Mouse (Mus musculus): ENCODE measurements around the gene 4930578C19Rik. TPM values are rescaled to one million over a fixed set of nuclear protein-coding genes. Genes with fewer than 3 reads are reported as not detected.

Gene 4930578C19Rik
- polyA plus RNA-seq (2014; fragmentation: Nextera tagmentation; extraction: Ambion mirVana), result not detected in 2 replicates

DNA sequence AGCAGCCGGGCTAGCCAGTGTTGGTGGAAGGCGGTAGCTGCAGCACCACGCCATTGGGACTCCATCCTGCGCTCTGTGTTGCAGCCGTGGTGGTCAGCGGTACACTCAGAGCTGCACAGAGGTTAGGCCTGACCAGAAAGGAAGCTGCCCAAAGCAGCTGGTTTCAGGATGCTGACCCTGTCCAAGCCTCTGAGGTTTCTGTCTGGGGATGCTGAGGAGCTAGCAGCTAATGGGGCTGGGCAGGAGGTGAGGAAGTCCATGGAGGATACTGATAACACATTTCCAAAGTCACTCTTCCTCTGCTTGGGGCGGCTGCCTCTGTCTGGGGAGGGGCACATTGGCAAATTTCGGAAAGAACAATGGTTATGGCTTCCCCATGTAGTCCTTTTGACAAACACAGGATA, at the start of gene 4930578C19Rik:
Gene 4930578C19Rik, minus strand, starts transcription at position 200 of the 404 bp plus-strand sequence.
- Histone ChIP-seq H3K4me3 (ENCODE audit: low read depth, low read length) (no peak within 1 kb of the TSS), H3K9ac (ENCODE audit: low read depth, low read length) (no peak within 1 kb of the TSS), H3K27me3 (replicated peaks; ENCODE audit: control insufficient read depth, insufficient read depth, low read length) (no peaks in the 10 kb centered on the region), H3K36me3 (ENCODE audit: control insufficient read depth, insufficient read depth, low read length) (no peaks in the 10 kb centered on the region), H3K4me1 (replicated peaks; ENCODE audit: control insufficient read depth, insufficient read depth, low read length) (no peaks in the 10 kb centered on the region), H3K9me3 (ENCODE audit: control insufficient read depth, low read length) (no peaks in the 10 kb centered on the region), H3K4me2 (no peak within 1 kb of the TSS), H3K27ac (ENCODE audit: low read depth, low read length) (no peak within 1 kb of the TSS)
- 69% methylated on average over 8 of the region's 8 CpGs for WGBS
- no peak for ATAC-seq (replicated peaks; ENCODE audit: low FRiP score)
- no peak for DNase-seq (ENCODE audit: low spot score)

GRCm38 (mm10) chrX:18467690-18468089, 6.5 kb upstream of the 4930578C19Rik start:
- ATAC-seq (replicated peaks; ENCODE audit: low FRiP score) (no peak), DNase-seq (ENCODE audit: low spot score) (no peak)
- Histone ChIP-seq H3K27ac (ENCODE audit: low read depth, low read length) (no peak overlapping the region), H3K4me3 (ENCODE audit: low read depth, low read length) (no peak overlapping the region), H3K9ac (ENCODE audit: low read depth, low read length) (no peak overlapping the region), H3K4me2 (no peak overlapping the region), H3K27me3 (replicated peaks; ENCODE audit: control insufficient read depth, insufficient read depth, low read length) (no peaks in the 10 kb centered on the region), H3K4me1 (replicated peaks; ENCODE audit: control insufficient read depth, insufficient read depth, low read length) (no peaks in the 10 kb centered on the region), H3K9me3 (ENCODE audit: control insufficient read depth, low read length) (no peaks in the 10 kb centered on the region), H3K36me3 (ENCODE audit: control insufficient read depth, insufficient read depth, low read length) (no peaks in the 10 kb centered on the region)
- WGBS, result 18% methylated on average over 1 of the region's 1 CpGs

- WGBS, result 86% methylated on average over 1 of the region's 1 CpGs
- ATAC-seq (replicated peaks; ENCODE audit: low FRiP score) (no peak), DNase-seq (ENCODE audit: low spot score) (no peak)
Measured at GRCm38 (mm10) chrX:18462879-18463278, 1.7 kb upstream of the 4930578C19Rik start.

GRCm38 (mm10) chrX:18451559-18451958, 9.6 kb downstream of the 4930578C19Rik start:
- Histone ChIP-seq H3K4me3 (ENCODE audit: low read depth, low read length) (no peak overlapping the region), H3K4me1 (replicated peaks; ENCODE audit: control insufficient read depth, insufficient read depth, low read length) (no peaks in the 10 kb centered on the region), H3K4me2 (no peak overlapping the region), H3K9ac (ENCODE audit: low read depth, low read length) (no peak overlapping the region), H3K36me3 (ENCODE audit: control insufficient read depth, insufficient read depth, low read length) (no peaks in the 10 kb centered on the region), H3K27ac (ENCODE audit: low read depth, low read length) (no peak overlapping the region), H3K27me3 (replicated peaks; ENCODE audit: control insufficient read depth, insufficient read depth, low read length) (no peaks in the 10 kb centered on the region), H3K9me3 (ENCODE audit: control insufficient read depth, low read length) (no peaks in the 10 kb centered on the region)
- 58% methylated on average over 1 of the region's 1 CpGs for WGBS
- no peak for DNase-seq (ENCODE audit: low spot score)
- ATAC-seq (replicated peaks; ENCODE audit: low FRiP score), result no peak

More at GRCm38 (mm10) chrX:18462879-18463278, 1.7 kb upstream of the 4930578C19Rik start:
- Histone ChIP-seq H3K27me3 (replicated peaks; ENCODE audit: control insufficient read depth, insufficient read depth, low read length) (no peaks in the 10 kb centered on the region), H3K9ac (ENCODE audit: low read depth, low read length) (no peak overlapping the region), H3K27ac (ENCODE audit: low read depth, low read length) (no peak overlapping the region), H3K4me1 (replicated peaks; ENCODE audit: control insufficient read depth, insufficient read depth, low read length) (no peaks in the 10 kb centered on the region), H3K4me3 (ENCODE audit: low read depth, low read length) (no peak overlapping the region), H3K36me3 (ENCODE audit: control insufficient read depth, insufficient read depth, low read length) (no peaks in the 10 kb centered on the region), H3K4me2 (no peak overlapping the region), H3K9me3 (ENCODE audit: control insufficient read depth, low read length) (no peaks in the 10 kb centered on the region)

- H3K9me3 ChIP-seq (ENCODE audit: control insufficient read depth, low read length), result no peaks in the 10 kb centered on the region
- no peaks in the 10 kb centered on the region for H3K27me3 ChIP-seq (replicated peaks; ENCODE audit: control insufficient read depth, insufficient read depth, low read length)
- no peak for ATAC-seq (replicated peaks; ENCODE audit: low FRiP score)
Measured at GRCm38 (mm10) chrX:18442066-18442465, 19.1 kb downstream of the 4930578C19Rik start.

GRCm38 (mm10) chrX:18425451-18425850, 35.7 kb downstream of the 4930578C19Rik start:
- no peak for DNase-seq (ENCODE audit: low spot score)
- WGBS, result 86% methylated on average over 3 of the region's 3 CpGs
- no peaks in the 10 kb centered on the region for H3K36me3 ChIP-seq (ENCODE audit: control insufficient read depth, insufficient read depth, low read length)
- no peak for ATAC-seq (replicated peaks; ENCODE audit: low FRiP score)
- no peaks in the 10 kb centered on the region for H3K9me3 ChIP-seq (ENCODE audit: control insufficient read depth, low read length)
- no peaks in the 10 kb centered on the region for H3K27me3 ChIP-seq (replicated peaks; ENCODE audit: control insufficient read depth, insufficient read depth, low read length)
- H3K4me1 ChIP-seq (replicated peaks; ENCODE audit: control insufficient read depth, insufficient read depth, low read length), result no peaks in the 10 kb centered on the region
- H3K4me2 ChIP-seq, result no peak overlapping the region
- H3K27ac ChIP-seq (ENCODE audit: low read depth, low read length), result no peak overlapping the region
- no peak overlapping the region for H3K4me3 ChIP-seq (ENCODE audit: low read depth, low read length)
- no peak overlapping the region for H3K9ac ChIP-seq (ENCODE audit: low read depth, low read length)

More at GRCm38 (mm10) chrX:18442066-18442465, 19.1 kb downstream of the 4930578C19Rik start:
- 30% methylated on average over 5 of the region's 5 CpGs for WGBS
- Histone ChIP-seq H3K9ac (ENCODE audit: low read depth, low read length) (no peak overlapping the region), H3K4me3 (ENCODE audit: low read depth, low read length) (no peak overlapping the region), H3K4me2 (no peak overlapping the region), H3K4me1 (replicated peaks; ENCODE audit: control insufficient read depth, insufficient read depth, low read length) (no peaks in the 10 kb centered on the region), H3K36me3 (ENCODE audit: control insufficient read depth, insufficient read depth, low read length) (no peaks in the 10 kb centered on the region), H3K27ac (ENCODE audit: low read depth, low read length) (no peak overlapping the region)
- no peak for DNase-seq (ENCODE audit: low spot score)

- WGBS, result 89% methylated on average over 4 of the region's 4 CpGs
- ATAC-seq (replicated peaks; ENCODE audit: low FRiP score) (no peak), DNase-seq (ENCODE audit: low spot score) (no peak)
- Histone ChIP-seq H3K4me2 (no peak overlapping the region), H3K4me1 (replicated peaks; ENCODE audit: control insufficient read depth, insufficient read depth, low read length) (no peaks in the 10 kb centered on the region), H3K27ac (ENCODE audit: low read depth, low read length) (no peak overlapping the region), H3K27me3 (replicated peaks; ENCODE audit: control insufficient read depth, insufficient read depth, low read length) (no peaks in the 10 kb centered on the region), H3K4me3 (ENCODE audit: low read depth, low read length) (no peak overlapping the region), H3K36me3 (ENCODE audit: control insufficient read depth, insufficient read depth, low read length) (no peaks in the 10 kb centered on the region), H3K9ac (ENCODE audit: low read depth, low read length) (no peak overlapping the region), H3K9me3 (ENCODE audit: control insufficient read depth, low read length) (no peaks in the 10 kb centered on the region)
Measured at GRCm38 (mm10) chrX:18423206-18423605, 38.0 kb downstream of the 4930578C19Rik start.

DNA sequence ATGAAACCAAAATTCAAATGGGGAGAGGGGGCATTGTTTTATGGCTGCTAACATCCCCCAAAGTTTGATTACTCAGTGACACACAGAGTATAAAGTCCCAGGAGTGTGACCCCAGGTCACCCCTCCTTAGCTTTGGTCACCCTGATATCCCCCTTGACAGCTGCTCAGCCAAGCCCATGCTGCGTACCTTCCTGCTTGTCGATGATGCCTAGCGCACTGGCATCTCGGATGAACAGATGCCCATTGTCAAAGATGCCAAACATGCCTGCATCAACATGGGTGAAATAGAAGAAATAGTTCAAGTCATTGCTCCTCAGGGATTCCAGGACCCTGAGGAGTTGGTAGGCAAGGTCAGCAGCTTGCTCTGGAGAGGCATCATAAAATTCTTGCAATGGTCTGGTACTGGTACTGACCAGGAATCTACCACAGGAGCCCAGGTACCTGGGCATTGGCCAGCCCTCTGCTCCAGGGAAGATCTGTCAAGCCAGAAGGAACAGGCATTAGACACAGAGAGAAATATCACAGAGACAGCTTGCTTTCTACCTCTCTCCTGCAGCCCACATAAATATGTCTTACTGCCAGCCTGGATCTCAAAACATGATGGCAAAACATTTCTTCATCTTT, 40.9 kb downstream of the 4930578C19Rik start:
- WGBS, result 87% methylated on average over 4 of the region's 4 CpGs
- Histone ChIP-seq H3K4me3 (ENCODE audit: low read depth, low read length) (no peak overlapping the region), H3K9me3 (ENCODE audit: control insufficient read depth, low read length) (no peaks in the 10 kb centered on the region), H3K36me3 (ENCODE audit: control insufficient read depth, insufficient read depth, low read length) (no peaks in the 10 kb centered on the region), H3K9ac (ENCODE audit: low read depth, low read length) (no peak overlapping the region), H3K4me1 (replicated peaks; ENCODE audit: control insufficient read depth, insufficient read depth, low read length) (no peaks in the 10 kb centered on the region), H3K27me3 (replicated peaks; ENCODE audit: control insufficient read depth, insufficient read depth, low read length) (no peaks in the 10 kb centered on the region), H3K4me2 (no peak overlapping the region), H3K27ac (ENCODE audit: low read depth, low read length) (no peak overlapping the region)
- ATAC-seq (replicated peaks; ENCODE audit: low FRiP score) (no peak), DNase-seq (ENCODE audit: low spot score) (no peak)

DNA sequence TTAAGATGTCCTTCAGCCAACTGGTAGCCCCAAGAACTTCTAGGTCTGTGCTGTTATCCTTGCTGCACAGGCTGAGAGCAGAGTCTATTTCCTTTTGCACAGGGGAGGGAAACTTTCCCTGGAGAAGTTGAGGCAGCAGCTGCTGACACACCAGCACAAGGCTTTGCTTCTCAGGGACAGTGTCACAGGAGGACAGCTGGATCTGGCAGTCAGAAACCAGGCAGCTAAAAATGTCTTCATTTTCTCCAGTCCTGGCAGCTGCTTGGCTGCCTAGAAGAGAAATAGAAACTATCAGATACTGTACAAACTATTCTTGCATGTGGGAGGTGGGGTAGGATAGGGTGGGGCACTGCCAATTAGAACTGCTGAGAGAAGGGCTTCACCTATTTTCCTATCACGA, 42.2 kb downstream of the 4930578C19Rik start:
- ATAC-seq (replicated peaks; ENCODE audit: low FRiP score) (no peak), DNase-seq (ENCODE audit: low spot score) (no peak)
- Histone ChIP-seq H3K4me1 (replicated peaks; ENCODE audit: control insufficient read depth, insufficient read depth, low read length) (no peaks in the 10 kb centered on the region), H3K27me3 (replicated peaks; ENCODE audit: control insufficient read depth, insufficient read depth, low read length) (no peaks in the 10 kb centered on the region), H3K27ac (ENCODE audit: low read depth, low read length) (no peak overlapping the region), H3K9ac (ENCODE audit: low read depth, low read length) (no peak overlapping the region), H3K9me3 (ENCODE audit: control insufficient read depth, low read length) (no peaks in the 10 kb centered on the region), H3K4me3 (ENCODE audit: low read depth, low read length) (no peak overlapping the region), H3K36me3 (ENCODE audit: control insufficient read depth, insufficient read depth, low read length) (no peaks in the 10 kb centered on the region), H3K4me2 (no peak overlapping the region)
- WGBS, result 19% methylated on average over 1 of the region's 1 CpGs

All from liver, embryonic 11.5 days (tissue).